Mouse (Mus musculus): Measurements from ENCODE around the gene Cd28.

- TF ChIP-seq POLR2A (IDR thresholded peaks at IDR 0.05; ENCODE audit: insufficient read depth, low read depth, low read length) (no peak), CTCF (IDR thresholded peaks at IDR 0.05; ENCODE audit: insufficient read depth, low read depth, low read length) (no peak)
These were observed 62.6 kb downstream of the Cd28 start for GRCm38 (mm10) chr1:60779176-60779575.

Measured in olfactory bulb, adult 2 months (tissue).